Mouse (Mus musculus) ES-Bruce4 (cell line): Measurements from ENCODE around the gene Rad51ap1. TPM values are rescaled to one million over a fixed set of nuclear protein-coding genes. Genes with fewer than 3 reads are reported as not detected.

Experiments
- H3K27ac ChIP-seq: 2 replicates; pipeline ENCODE4 v1.5.1; 2012; ENCODE audit warnings: low read length, inconsistent platforms; ENCODE audit not compliant: insufficient read depth
- H3K27me3 ChIP-seq: 2 replicates; pipeline ENCODE4 v1.6.1; 2012; ENCODE audit warnings: mild to moderate bottlenecking, low read length, inconsistent platforms; ENCODE audit not compliant: control insufficient read depth, poor library complexity, insufficient read depth, severe bottlenecking
- H3K36me3 ChIP-seq: 2 replicates; pipeline ENCODE4 v1.6.1; 2012; ENCODE audit warnings: inconsistent platforms, mild to moderate bottlenecking, low read length, moderate library complexity; ENCODE audit not compliant: control insufficient read depth, poor library complexity, insufficient read depth, severe bottlenecking
- H3K4me1 ChIP-seq: one replicate; pipeline ENCODE4 v1.8.1; 2011; ENCODE audit warnings: low read length; ENCODE audit not compliant: control insufficient read depth, insufficient read depth
- H3K4me3 ChIP-seq: 2 replicates; pipeline ENCODE4 v1.5.1; 2011; ENCODE audit warnings: low read depth, mild to moderate bottlenecking, low read length
- H3K9ac ChIP-seq: 2 replicates; pipeline ENCODE4 v1.6.1; 2012; ENCODE audit warnings: low read depth, mild to moderate bottlenecking, inconsistent platforms; ENCODE audit not compliant: poor library complexity, severe bottlenecking
- H3K9me3 ChIP-seq: replicated peaks from 2 replicates; pipeline ENCODE4 v1.6.1; 2012; ENCODE audit warnings: mild to moderate bottlenecking, low read length, inconsistent platforms; ENCODE audit not compliant: control insufficient read depth, poor library complexity, insufficient read depth, severe bottlenecking
- CTCF ChIP-seq: IDR thresholded peaks from one replicate; pipeline ENCODE4 v1.8.1; 2011; ENCODE audit warnings: low read depth, low read length
- EP300 ChIP-seq: IDR thresholded peaks from 2 replicates; pipeline ENCODE4 v1.6.1; 2011; ENCODE audit warnings: low read depth, low read length; ENCODE audit not compliant: insufficient read depth
- POLR2A ChIP-seq: IDR thresholded peaks from one replicate; pipeline ENCODE4 v1.8.1; 2011; ENCODE audit warnings: low read length; ENCODE audit not compliant: insufficient read depth
- polyA plus RNA-seq: library from polyadenylated mRNA; stranded (reverse); fragments of >200 nt; gene quantifications from 2 replicates; pipeline ENCODE4 v1.2.4, GENCODE M21; 2011; ENCODE audit warnings: low read depth; ENCODE audit not compliant: missing spikeins, insufficient read depth, insufficient read length

The Rad51ap1 gene
- 47.6 and 53.8 TPM in 2 replicates for polyA plus RNA-seq

DNA sequence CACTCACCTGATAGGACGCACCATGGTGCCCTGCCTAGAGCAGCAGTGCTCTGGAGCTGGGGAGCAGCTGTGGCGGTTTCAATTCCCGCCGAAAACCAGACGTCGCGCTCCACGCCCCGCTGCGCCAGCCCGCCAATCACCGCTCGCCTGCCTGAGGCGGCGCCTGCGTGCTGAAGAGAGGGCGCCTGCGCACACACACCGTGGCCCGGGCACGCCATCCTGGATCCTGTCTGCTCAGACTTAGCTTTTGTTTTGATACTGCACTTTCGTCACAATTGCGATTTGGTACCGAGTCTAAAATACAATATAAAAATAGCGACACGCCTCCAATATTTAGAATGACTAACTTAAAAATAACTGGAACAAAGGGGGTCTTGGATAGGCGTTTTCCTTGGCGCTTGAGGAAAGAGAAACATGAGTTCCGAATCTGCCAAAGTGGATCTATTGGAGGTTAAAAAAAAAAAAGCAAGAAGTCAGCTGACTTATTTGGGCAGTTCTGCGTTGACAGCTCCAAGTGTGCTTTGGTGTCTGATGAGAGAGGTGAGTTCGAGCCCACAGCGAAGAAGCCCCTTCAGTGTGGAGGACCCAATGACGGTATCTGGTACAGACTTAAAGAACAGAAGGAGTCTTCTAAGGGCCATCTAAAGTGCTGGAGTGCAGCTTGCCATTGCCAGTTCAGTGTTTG is at the start of gene Rad51ap1, which contains the start of gene D6Wsu163e:
Gene Rad51ap1, minus strand, starts transcription at position 101 of the 685 bp plus-strand sequence.
Gene D6Wsu163e, plus strand, starts transcription at position 476 of the 685 bp plus-strand sequence.
- TF ChIP-seq POLR2A = peak; percentile 80
- TF ChIP-seq CTCF = no peak
- TF ChIP-seq EP300 = peak; percentile 29; the same call in 1 of the 2 replicates
- no peak within 1 kb of the TSS for H3K27ac ChIP-seq

DNA sequence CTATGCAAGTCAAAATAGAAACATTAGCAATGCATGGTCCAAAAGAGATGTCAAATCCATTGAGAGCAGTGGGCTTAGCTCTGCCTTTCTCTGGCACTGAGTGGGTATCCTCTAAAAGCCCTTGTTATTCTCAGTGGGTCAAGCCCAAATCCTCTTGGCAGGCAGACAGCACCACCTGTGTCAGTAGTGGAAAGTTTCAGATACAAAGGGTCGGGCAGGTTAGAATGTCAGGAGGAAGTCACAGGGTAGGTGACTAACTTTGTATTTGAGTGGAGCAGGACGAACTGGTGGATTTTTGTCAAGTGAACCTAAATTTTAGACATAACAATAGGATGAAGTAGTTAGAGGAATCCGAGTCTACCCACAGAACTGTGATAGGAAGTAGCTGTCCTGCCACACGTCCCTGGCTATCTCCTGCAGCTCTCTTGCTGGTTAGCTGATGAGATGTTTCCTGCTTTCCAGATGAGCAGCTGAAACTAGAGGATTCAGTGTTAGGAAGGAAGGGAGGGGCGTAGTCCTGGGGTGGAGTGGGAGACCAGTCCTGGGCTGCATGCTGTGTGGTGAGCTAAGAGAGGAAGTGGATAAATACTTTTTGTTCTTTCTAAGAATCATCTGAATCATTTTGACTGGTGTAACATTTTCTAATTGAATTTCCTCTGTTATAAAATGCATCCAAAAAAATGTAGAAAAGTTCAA is 42.3 kb upstream of the Rad51ap1 start:
- no peak overlapping the region for H3K4me3 ChIP-seq
- no peaks in the 10 kb centered on the region for H3K36me3 ChIP-seq
- no peak overlapping the region for H3K9ac ChIP-seq
- no peak overlapping the region for H3K27ac ChIP-seq
- no peaks in the 10 kb centered on the region for H3K4me1 ChIP-seq
- no peaks in the 10 kb centered on the region for H3K9me3 ChIP-seq
- TF ChIP-seq EP300 = no peak
- no peak for TF ChIP-seq POLR2A
- TF ChIP-seq CTCF = no peak
- H3K27me3 ChIP-seq = no peaks in the 10 kb centered on the region

More for the DNA sequence above, at the start of gene Rad51ap1, which contains the start of gene D6Wsu163e:
- no peaks in the 10 kb centered on the region for H3K27me3 ChIP-seq
- H3K9ac ChIP-seq = peak within 1 kb of the TSS; percentile 88
- H3K9me3 ChIP-seq = no peaks in the 10 kb centered on the region
- H3K4me1 ChIP-seq = no peaks in the 10 kb centered on the region
- H3K4me3 ChIP-seq = peak within 1 kb of the TSS; percentile 100
- peaks cover 3% of the 10 kb centered on the region; the same call in 1 of the 2 replicates for H3K36me3 ChIP-seq

DNA sequence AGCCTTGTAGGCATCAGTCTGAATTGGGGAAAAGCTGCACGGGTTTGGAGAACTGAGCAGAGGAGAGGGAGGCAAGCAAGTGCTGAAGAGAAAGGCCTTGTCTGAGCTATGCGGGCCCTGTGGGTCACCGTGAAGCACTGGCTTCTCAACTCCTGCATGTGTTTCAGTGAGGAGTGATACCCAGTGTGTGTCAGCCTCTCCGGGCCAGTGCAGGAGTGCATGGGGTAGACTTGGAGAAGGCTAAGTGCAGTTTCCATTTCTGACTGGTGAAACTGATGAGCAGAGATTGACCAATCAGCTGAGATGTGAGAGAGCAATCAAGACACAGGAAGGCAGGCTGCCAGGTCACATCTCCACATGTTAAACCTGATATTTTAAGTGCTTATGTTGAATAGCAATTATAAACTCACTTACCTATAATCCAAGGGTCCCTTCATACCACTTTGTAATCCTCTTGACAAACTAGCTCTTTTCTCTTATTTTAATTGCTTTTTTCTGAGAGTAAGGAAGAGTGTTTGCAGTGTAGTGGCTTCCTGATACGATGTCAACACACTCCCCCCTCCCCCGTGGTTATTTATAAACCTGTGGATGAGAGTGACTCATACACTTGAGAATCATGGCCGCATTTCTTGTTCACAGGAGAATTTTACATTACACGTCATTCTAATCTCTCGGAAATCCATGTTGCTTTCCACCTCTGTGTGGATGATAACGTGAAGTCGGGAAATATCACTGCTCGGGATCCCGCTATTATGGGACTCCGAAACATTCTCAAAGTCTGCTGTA is 27.0 kb upstream of the Rad51ap1 start:
- Histone ChIP-seq H3K27ac (no peak overlapping the region), H3K27me3 (no peaks in the 10 kb centered on the region), H3K9me3 (no peaks in the 10 kb centered on the region), H3K36me3 (no peaks in the 10 kb centered on the region), H3K9ac (no peak overlapping the region), H3K4me1 (no peaks in the 10 kb centered on the region), H3K4me3 (no peak overlapping the region)
- TF ChIP-seq EP300 (no peak), POLR2A (no peak), CTCF (no peak)

DNA sequence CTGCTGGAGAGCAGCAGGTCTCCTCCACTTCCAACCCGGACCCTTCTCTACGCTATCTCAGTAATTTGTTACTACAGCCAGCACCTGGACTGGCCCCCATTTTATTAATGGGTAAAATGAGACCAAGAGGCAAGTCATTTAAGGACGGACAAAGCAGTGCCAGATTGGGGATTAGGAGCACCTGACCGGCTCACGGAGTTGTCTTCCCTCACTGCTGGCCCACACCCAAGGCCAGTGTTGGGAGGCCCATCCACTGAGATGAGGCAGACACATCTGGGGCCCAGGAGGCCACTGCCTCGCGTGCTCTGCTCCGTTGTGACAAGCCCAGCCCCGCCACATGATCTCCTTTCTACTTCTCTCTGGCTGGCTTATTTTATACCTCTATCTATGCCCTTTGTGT is 24.0 kb upstream of the Rad51ap1 start:
- H3K27me3 ChIP-seq = no peaks in the 10 kb centered on the region
- H3K9ac ChIP-seq = no peak overlapping the region
- no peaks in the 10 kb centered on the region for H3K4me1 ChIP-seq
- no peaks in the 10 kb centered on the region for H3K9me3 ChIP-seq
- TF ChIP-seq POLR2A = no peak
- TF ChIP-seq CTCF = no peak
- TF ChIP-seq EP300 = no peak
- H3K4me3 ChIP-seq = no peak overlapping the region
- no peak overlapping the region for H3K27ac ChIP-seq
- no peaks in the 10 kb centered on the region for H3K36me3 ChIP-seq

DNA sequence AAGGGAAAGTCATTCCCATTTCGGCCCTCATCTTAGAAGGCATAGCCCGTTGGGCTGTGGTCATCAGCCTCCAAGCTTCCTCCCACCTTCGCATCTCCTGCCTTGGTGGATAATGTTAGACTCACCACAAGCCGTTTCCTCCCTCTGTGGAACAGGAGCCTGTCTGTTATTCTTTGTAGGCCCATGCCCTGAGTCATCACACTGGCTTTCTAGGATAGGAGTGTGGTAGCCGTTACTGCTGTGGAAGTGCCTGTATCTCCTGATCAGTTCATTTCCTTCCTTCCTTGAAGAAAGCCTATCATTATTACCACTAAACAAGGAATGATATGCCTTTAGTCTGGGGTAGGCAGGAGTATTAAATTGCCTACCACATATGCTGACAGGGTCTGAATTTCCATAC is 23.3 kb upstream of the Rad51ap1 start:
- Histone ChIP-seq H3K27ac (no peak overlapping the region), H3K36me3 (no peaks in the 10 kb centered on the region), H3K4me3 (no peak overlapping the region), H3K9me3 (no peaks in the 10 kb centered on the region), H3K9ac (no peak overlapping the region), H3K4me1 (no peaks in the 10 kb centered on the region), H3K27me3 (no peaks in the 10 kb centered on the region)
- no peak for TF ChIP-seq POLR2A
- no peak for TF ChIP-seq EP300
- TF ChIP-seq CTCF = no peak
